Mouse (Mus musculus) left cerebral cortex, postnatal 4 days (tissue): Measurements from ENCODE around the gene Gm10190. TPM values are rescaled to one million over a fixed set of nuclear protein-coding genes. Genes with fewer than 3 reads are reported as not detected.

ENCODE experiments used
- DNase-seq: peaks from one replicate; pipeline ENCODE4 v3.0.0-alpha.2; 2022
- intact Hi-C: fragments of 180-260 bp; cut with DNase I; formaldehyde crosslinking; loops from one replicate; pipeline ENCODE4 v1.15.1; 2025
- total RNA-seq, 2 experiments: library from RNA; stranded (reverse); gene quantifications; 2 replicates each; pipeline ENCODE4 v1.2.3; 2021

The Gm10190 gene
- total RNA-seq, 2 experiments from 2014 or later, result 1.9 to 2.6 TPM

- no peak for DNase-seq
- intact Hi-C loops, result no loop called here
Measured at GRCm38 (mm10) chr17:80323658-80324057, 49.7 kb downstream of the Gm10190 start.

Other genes with a start within 250 kb of the Gm10190 start
- gene Galm, start 246.1 kb downstream of the Gm10190 start, total RNA-seq, result 1 to 10 TPM; 1.2 to 1.5 TPM
- gene Srsf7, start 166.2 kb downstream of the Gm10190 start, total RNA-seq, result 100 to 1,000 TPM; 179 to 182 TPM
- gene Ttc39d, start 166.1 kb downstream of the Gm10190 start, total RNA-seq, result under 1 TPM in 1 of 2 experiments, not detected in 1; 0.28 TPM
- gene Gemin6, start 149.1 kb downstream of the Gm10190 start, total RNA-seq, result 1 to 10 TPM; 6.8 to 8.4 TPM
- 10 to 100 TPM; 13.6 to 18.2 TPM for gene Morn2, start 83.3 kb downstream of the Gm10190 start, total RNA-seq
- gene Dhx57, start 83.1 kb downstream of the Gm10190 start, total RNA-seq, result 100 to 1,000 TPM; 102 to 103 TPM
- 1 to 10 TPM; 2.4 to 3.0 TPM for gene Arhgef33, start 66.1 kb downstream of the Gm10190 start, total RNA-seq
- 10 to 100 TPM; 43.5 to 45.9 TPM for gene Sos1, start 106.9 kb upstream of the Gm10190 start, total RNA-seq
- gene Cdkl4, start 204.3 kb upstream of the Gm10190 start, total RNA-seq, result 1 to 10 TPM; 5.8 to 6.1 TPM